Mouse (Mus musculus) limb, embryonic 12.5 days (tissue): ENCODE data around the gene C1s2. TPM values are rescaled to one million over a fixed set of nuclear protein-coding genes. Genes with fewer than 3 reads are reported as not detected.
"Not testable (repeated sequence)": the region's sequence is repeated elsewhere in the genome, so short reads cannot be mapped to it uniquely, and the experiment has no call there.

Source experiments
- ATAC-seq: fragments of 200-750 bp; cut with Nextera tagmentation; 2 replicates; pipeline ENCODE4 v1.8.0; 2017; ENCODE audit warnings: low read depth, moderate TSS enrichment; ENCODE audit not compliant: insufficient number of reproducible peaks, insufficient read depth, low FRiP score, low TSS enrichment
- H3K27ac ChIP-seq: fragments of 300-500 bp; sonication (generic); 2 replicates; pipeline ENCODE4 v1.5.1; 2016; ENCODE audit warnings: mild to moderate bottlenecking, moderate library complexity
- H3K27me3 ChIP-seq: fragments of 300-500 bp; sonication (generic); 2 replicates; pipeline ENCODE4 v1.6.1; 2016; ENCODE audit warnings: mild to moderate bottlenecking, moderate library complexity
- H3K36me3 ChIP-seq: fragments of 300-500 bp; sonication (generic); 2 replicates; pipeline ENCODE4 v1.6.1; 2016; ENCODE audit warnings: mild to moderate bottlenecking, moderate library complexity
- H3K4me1 ChIP-seq: fragments of 300-500 bp; sonication (generic); replicated peaks from 2 replicates; pipeline ENCODE4 v1.6.1; 2016
- H3K4me2 ChIP-seq: fragments of 300-500 bp; sonication (generic); 2 replicates; pipeline ENCODE4 v1.6.1; 2016; ENCODE audit warnings: mild to moderate bottlenecking, moderate library complexity
- H3K4me3 ChIP-seq: fragments of 300-500 bp; sonication (generic); replicated peaks from 2 replicates; pipeline ENCODE4 v1.5.1; 2016; ENCODE audit warnings: mild to moderate bottlenecking
- H3K9ac ChIP-seq: fragments of 300-500 bp; sonication (generic); replicated peaks from 2 replicates; pipeline ENCODE4 v1.6.1; 2016; ENCODE audit warnings: mild to moderate bottlenecking, moderate library complexity
- H3K9me3 ChIP-seq: fragments of 300-500 bp; sonication (generic); 2 replicates; pipeline ENCODE4 v1.6.1; 2016; ENCODE audit warnings: mild to moderate bottlenecking, moderate library complexity
- WGBS: fragments of 180-500 bp; shearing (Covaris S2); methylation state at CpG from one replicate; pipeline ENCODE4 v1.1.7; 2016; 5-methylcytosine and 5-hydroxymethylcytosine counted together
- polyA plus RNA-seq: library from polyadenylated mRNA; unstranded; fragments of >200 nt; fragmentation: Nextera tagmentation; extraction: Ambion mirVana; gene quantifications from 2 replicates; pipeline ENCODE4 v1.2.1, GENCODE M21; 2016

Gene C1s2
- polyA plus RNA-seq, 1 experiment from 2014 or later = not detected

DNA sequence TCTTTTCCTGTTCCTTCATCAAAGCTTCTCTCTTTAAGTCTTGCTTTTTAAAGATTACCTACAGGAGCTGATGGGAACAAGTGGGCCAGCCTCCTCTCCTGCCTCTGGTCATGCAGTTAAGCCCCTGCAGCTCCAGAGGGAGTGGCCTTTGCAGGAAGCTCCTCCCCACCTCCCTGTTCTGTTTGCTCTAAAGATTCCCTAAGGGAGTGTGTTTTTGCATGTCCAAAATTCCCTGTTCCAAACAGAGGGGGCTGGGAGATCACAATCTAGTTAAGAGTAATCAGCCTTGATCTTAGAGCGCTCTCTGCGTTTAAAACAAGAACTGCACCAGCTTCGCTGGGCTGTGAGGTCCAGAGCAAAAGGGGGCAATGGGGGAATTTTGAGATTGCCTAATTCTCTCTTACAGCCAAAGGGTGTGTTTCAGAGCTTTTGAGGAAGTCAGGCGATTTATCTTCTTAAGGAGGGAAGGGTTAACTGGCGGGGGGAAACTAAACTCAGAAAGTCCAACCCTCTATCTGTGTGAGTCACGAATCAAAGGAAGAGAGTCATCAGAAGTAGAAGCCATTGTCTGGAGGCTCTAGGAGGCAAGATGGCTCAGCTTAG, 1.1 kb upstream of the C1s2 start:
- not testable (repeated sequence) for H3K4me3 ChIP-seq, H3K4me1 ChIP-seq, H3K9me3 ChIP-seq, H3K4me2 ChIP-seq, ATAC-seq, H3K9ac ChIP-seq, H3K36me3 ChIP-seq, H3K27me3 ChIP-seq, H3K27ac ChIP-seq
- 47% methylated on average over 6 of the region's 6 CpGs for WGBS

DNA sequence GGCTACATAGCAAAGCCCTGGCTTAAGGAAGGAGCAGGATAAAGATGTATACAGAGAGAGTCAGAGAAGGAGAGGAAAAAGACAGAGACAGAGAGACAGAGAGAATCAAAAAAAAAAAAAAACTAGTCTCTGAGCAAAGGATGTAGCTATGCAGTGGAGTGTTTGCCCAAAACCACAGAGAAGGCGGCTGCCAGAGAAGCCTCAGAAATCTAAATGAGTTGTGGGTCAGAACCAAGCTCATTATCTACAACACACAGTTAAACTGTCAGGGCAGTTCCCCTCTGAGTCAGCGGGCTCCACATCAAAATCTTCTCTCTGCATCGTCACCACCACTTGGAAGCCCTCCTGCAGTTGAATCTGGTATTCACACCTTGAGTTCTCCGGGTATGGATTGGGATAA, 5.1 kb downstream of the C1s2 start:
- H3K27me3 ChIP-seq = no peaks in the 10 kb centered on the region
- H3K9me3 ChIP-seq = no peaks in the 10 kb centered on the region
- 80% methylated on average over 4 of the region's 4 CpGs for WGBS
- H3K4me3 ChIP-seq = no peak overlapping the region
- no peaks in the 10 kb centered on the region for H3K36me3 ChIP-seq
- H3K4me1 ChIP-seq = no peaks in the 10 kb centered on the region
- H3K9ac ChIP-seq = no peak overlapping the region
- ATAC-seq = no peak
- H3K4me2 ChIP-seq = no peak overlapping the region
- H3K27ac ChIP-seq = no peak overlapping the region

GRCm38 (mm10) chr6:124626184-124626583, 9.7 kb downstream of the C1s2 start:
- H3K4me3 ChIP-seq = not testable (repeated sequence)
- WGBS = 60% methylated on average over 1 of the region's 1 CpGs

GRCm38 (mm10) chr6:124625612-124626011, 10.3 kb downstream of the C1s2 start:
- no peak for ATAC-seq
- H3K27me3 ChIP-seq = no peaks in the 10 kb centered on the region
- no peak overlapping the region for H3K4me2 ChIP-seq
- H3K36me3 ChIP-seq = no peaks in the 10 kb centered on the region
- no peak overlapping the region for H3K27ac ChIP-seq
- H3K9ac ChIP-seq = no peak overlapping the region
- no peaks in the 10 kb centered on the region for H3K4me1 ChIP-seq
- no peak overlapping the region for H3K4me3 ChIP-seq
- H3K9me3 ChIP-seq = no peaks in the 10 kb centered on the region
- 91% methylated on average over 13 of the region's 13 CpGs for WGBS

More at GRCm38 (mm10) chr6:124626184-124626583, 9.7 kb downstream of the C1s2 start:
- not testable (repeated sequence) for H3K36me3 ChIP-seq, ATAC-seq, H3K9me3 ChIP-seq, H3K9ac ChIP-seq, H3K27ac ChIP-seq, H3K4me1 ChIP-seq, H3K27me3 ChIP-seq, H3K4me2 ChIP-seq

- no peaks in the 10 kb centered on the region for H3K4me1 ChIP-seq
- H3K27ac ChIP-seq = no peak overlapping the region
- H3K27me3 ChIP-seq = no peaks in the 10 kb centered on the region
- 89% methylated on average over 4 of the region's 4 CpGs for WGBS
- no peak overlapping the region for H3K9ac ChIP-seq
- ATAC-seq = no peak
- H3K36me3 ChIP-seq = no peaks in the 10 kb centered on the region
- H3K4me2 ChIP-seq = no peak overlapping the region
- H3K9me3 ChIP-seq = peaks cover 5% of the 10 kb centered on the region
- H3K4me3 ChIP-seq = no peak overlapping the region
Observed at GRCm38 (mm10) chr6:124602031-124602430, 33.9 kb downstream of the C1s2 start.

DNA sequence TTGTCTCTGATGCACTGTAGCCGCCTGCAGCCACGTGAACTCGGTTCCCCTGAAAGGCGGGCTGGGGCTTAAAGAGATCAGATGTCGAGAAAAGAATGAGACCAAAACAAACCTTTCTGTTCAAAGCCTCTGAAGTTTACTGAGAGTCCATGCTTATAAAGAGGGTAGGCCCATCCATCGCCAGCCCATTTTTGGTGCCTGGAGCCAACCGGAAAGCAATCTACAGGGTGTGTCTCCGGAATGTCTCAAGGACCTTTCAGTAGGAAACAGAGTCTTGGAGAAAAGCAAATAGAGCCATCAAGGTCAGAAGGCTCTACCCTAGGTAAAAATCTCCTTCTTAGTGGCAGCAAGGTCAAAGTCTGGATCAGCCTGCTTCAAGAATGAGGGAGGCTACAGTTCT, 42.8 kb downstream of the C1s2 start:
- Histone ChIP-seq H3K4me1 (no peaks in the 10 kb centered on the region), H3K27ac (no peak overlapping the region), H3K4me3 (no peak overlapping the region), H3K9ac (no peak overlapping the region), H3K9me3 (peaks cover 3% of the 10 kb centered on the region; the same call in 1 of the 2 replicates), H3K27me3 (no peaks in the 10 kb centered on the region), H3K36me3 (no peaks in the 10 kb centered on the region), H3K4me2 (no peak overlapping the region)
- ATAC-seq = no peak
- 84% methylated on average over 8 of the region's 8 CpGs for WGBS

DNA sequence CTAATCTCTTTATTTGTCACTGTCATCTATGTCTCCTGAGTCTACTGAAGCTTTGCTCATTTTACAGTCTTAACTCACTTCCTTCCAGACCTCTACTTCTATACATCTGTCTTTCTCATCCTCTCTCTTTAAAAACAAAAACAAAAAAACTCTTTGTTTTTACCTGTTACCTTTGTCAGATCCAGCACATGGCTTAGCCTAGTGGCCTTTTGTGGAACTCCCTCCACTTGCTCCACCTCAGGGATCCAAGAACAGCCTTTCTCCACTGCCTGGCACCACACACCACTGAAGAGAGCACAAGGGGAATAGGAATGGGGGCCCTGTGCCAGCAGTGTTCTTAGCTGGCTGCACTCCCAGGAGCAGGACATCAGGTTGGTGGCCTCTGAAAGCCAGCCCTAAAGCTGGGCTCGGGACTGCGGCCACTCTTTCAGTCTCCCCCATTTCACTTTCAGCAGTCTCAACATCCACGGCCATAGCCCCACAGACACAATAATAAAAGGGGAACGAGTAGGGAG, 43.6 kb downstream of the C1s2 start:
- WGBS = 87% methylated on average over 4 of the region's 4 CpGs
- ATAC-seq = no peak

GRCm38 (mm10) chr6:124588771-124589170, 47.1 kb downstream of the C1s2 start:
- no peaks in the 10 kb centered on the region for H3K4me1 ChIP-seq
- no peak for ATAC-seq

More for the DNA sequence above, 43.6 kb downstream of the C1s2 start:
- Histone ChIP-seq H3K4me3 (no peak overlapping the region), H3K4me1 (no peaks in the 10 kb centered on the region), H3K9ac (no peak overlapping the region), H3K27me3 (no peaks in the 10 kb centered on the region), H3K36me3 (no peaks in the 10 kb centered on the region), H3K27ac (no peak overlapping the region), H3K9me3 (peaks cover 3% of the 10 kb centered on the region; the same call in 1 of the 2 replicates), H3K4me2 (no peak overlapping the region)

GRCm38 (mm10) chr6:124586266-124586665, 49.6 kb downstream of the C1s2 start:
- H3K9ac ChIP-seq = no peak overlapping the region
- H3K9me3 ChIP-seq = no peaks in the 10 kb centered on the region
- H3K4me2 ChIP-seq = no peak overlapping the region
- 74% methylated on average over 4 of the region's 4 CpGs for WGBS
- no peaks in the 10 kb centered on the region for H3K36me3 ChIP-seq
- H3K4me3 ChIP-seq = no peak overlapping the region
- H3K4me1 ChIP-seq = no peaks in the 10 kb centered on the region
- no peak overlapping the region for H3K27ac ChIP-seq
- no peak for ATAC-seq
- no peaks in the 10 kb centered on the region for H3K27me3 ChIP-seq

More at GRCm38 (mm10) chr6:124588771-124589170, 47.1 kb downstream of the C1s2 start:
- Histone ChIP-seq H3K9ac (no peak overlapping the region), H3K27me3 (no peaks in the 10 kb centered on the region), H3K27ac (no peak overlapping the region), H3K4me3 (no peak overlapping the region), H3K4me2 (no peak overlapping the region), H3K36me3 (no peaks in the 10 kb centered on the region), H3K9me3 (no peaks in the 10 kb centered on the region)

GRCm38 (mm10) chr6:124585761-124586160, 50.1 kb downstream of the C1s2 start:
- no peak for ATAC-seq
- Histone ChIP-seq H3K36me3 (no peaks in the 10 kb centered on the region), H3K9me3 (no peaks in the 10 kb centered on the region), H3K4me3 (no peak overlapping the region), H3K9ac (no peak overlapping the region), H3K27ac (no peak overlapping the region), H3K27me3 (no peaks in the 10 kb centered on the region), H3K4me2 (no peak overlapping the region), H3K4me1 (no peaks in the 10 kb centered on the region)
- WGBS = 88% methylated on average over 3 of the region's 3 CpGs

GRCm38 (mm10) chr6:124584935-124585334, 51.0 kb downstream of the C1s2 start:
- Histone ChIP-seq H3K27ac (no peak overlapping the region), H3K9ac (no peak overlapping the region), H3K4me3 (no peak overlapping the region), H3K4me1 (no peaks in the 10 kb centered on the region), H3K4me2 (no peak overlapping the region), H3K9me3 (no peaks in the 10 kb centered on the region), H3K27me3 (no peaks in the 10 kb centered on the region), H3K36me3 (no peaks in the 10 kb centered on the region)
- no peak for ATAC-seq
- WGBS = 82% methylated on average over 3 of the region's 3 CpGs

DNA sequence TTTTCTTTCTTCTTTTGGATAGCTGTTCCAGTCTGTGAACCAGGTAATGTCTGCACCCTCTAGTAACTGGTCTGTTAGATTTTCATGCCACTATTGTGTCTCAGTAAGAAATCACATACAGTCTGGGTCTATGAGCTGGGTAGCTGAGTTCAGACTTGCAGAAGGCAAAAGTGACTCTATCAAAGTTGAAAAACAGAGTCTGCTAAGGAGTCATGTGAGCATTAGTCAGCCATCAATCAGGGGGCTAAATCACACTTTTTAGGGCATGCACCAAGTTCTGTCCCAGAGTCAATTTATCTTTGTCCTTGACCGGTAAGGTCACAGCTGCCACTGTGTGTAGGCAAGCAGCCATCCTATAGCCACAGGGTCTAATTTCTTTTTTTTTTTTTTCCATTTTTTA, 53.7 kb downstream of the C1s2 start:
- no peak overlapping the region for H3K27ac ChIP-seq
- H3K4me3 ChIP-seq = no peak overlapping the region
- no peaks in the 10 kb centered on the region for H3K36me3 ChIP-seq
- no peak overlapping the region for H3K4me2 ChIP-seq
- WGBS = 100% methylated on average over 1 of the region's 1 CpGs
- ATAC-seq = no peak
- no peak overlapping the region for H3K9ac ChIP-seq
- no peaks in the 10 kb centered on the region for H3K9me3 ChIP-seq
- H3K4me1 ChIP-seq = no peaks in the 10 kb centered on the region
- H3K27me3 ChIP-seq = no peaks in the 10 kb centered on the region
